Mouse (Mus musculus) layer of hippocampus, adult 2 months (tissue): ENCODE results near the gene Dad1. TPM values are rescaled to one million over a fixed set of nuclear protein-coding genes. Genes with fewer than 3 reads are reported as not detected.

Source experiments
- DNase-seq, 2 experiments: peaks; one replicate each; pipeline ENCODE4 v3.0.0; 2022; ENCODE audit warnings: low spot score in 2 of 2
- H3K27ac ChIP-seq: fragments of 200-600 bp; 2 replicates; pipeline ENCODE4 v1.8.1; 2022
- H3K4me3 ChIP-seq: fragments of 200-600 bp; 2 replicates; pipeline ENCODE4 v1.8.1; 2022; ENCODE audit warnings: mild to moderate bottlenecking
- CTCF ChIP-seq: fragments of 200-600 bp; conservative IDR thresholded peaks from 2 replicates; pipeline ENCODE4 v1.8.1; 2022; ENCODE audit warnings: antibody characterized with exemption, mild to moderate bottlenecking, moderate library complexity
- long read RNA-seq, 2 experiments: library from polyadenylated mRNA; stranded (forward); transcript quantifications; one replicate each; pipeline ENCODE4 v2.0.0; 2021; ENCODE audit warnings: borderline mapping rate in 2 of 2
- total RNA-seq, 2 experiments: library from RNA; stranded (reverse); gene quantifications; 2 replicates each; pipeline ENCODE4 v1.2.3; 2021

Gene Dad1
- 100 to 1,000 TPM; 119 to 121 TPM for total RNA-seq
- long read RNA-seq, experiment 1, transcript Dad1-201 (3 exons, 878 nt), result major isoform, 81 of 83 reads
- long read RNA-seq, experiment 1, partial matches to known transcripts, result 2 of 83 reads
- long read RNA-seq, experiment 1, other reads (novel, unspliced or antisense), result 0 of 83 reads
- long read RNA-seq, experiment 2, transcript Dad1-201 (3 exons, 878 nt), result major isoform, 122 of 127 reads
- long read RNA-seq, experiment 2, partial matches to known transcripts, result 2 of 127 reads
- long read RNA-seq, experiment 2, other reads (novel, unspliced or antisense), result 3 of 127 reads

DNA sequence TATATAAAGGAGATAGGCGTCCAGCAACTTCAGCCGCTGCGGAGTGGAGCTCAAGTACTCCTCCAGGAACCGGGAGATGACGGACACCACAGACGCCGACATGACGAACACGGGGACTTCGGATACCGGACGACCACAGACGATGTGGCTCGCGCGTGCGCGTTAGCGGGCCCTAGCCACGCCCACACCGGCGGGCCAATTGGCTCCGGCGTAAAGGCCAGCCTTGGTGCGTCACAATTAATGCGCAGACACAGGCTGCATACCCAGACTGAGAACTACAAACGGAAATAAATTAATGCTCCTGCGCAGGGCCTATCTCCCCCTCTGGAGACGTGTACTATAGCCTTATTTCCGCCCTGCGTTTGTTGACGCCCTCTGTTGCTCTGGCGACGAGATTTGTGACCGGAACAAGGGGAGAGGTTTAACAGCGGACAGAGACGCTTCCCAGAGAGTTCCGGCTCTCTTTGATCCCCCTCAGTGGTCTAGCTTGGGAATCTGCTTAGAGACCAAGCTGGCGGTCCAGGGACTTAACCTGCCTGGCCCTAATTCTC is at the start of gene Dad1, which contains the start of gene Abhd4:
Gene Dad1 (minus strand): TSS at position 364 of the 551 bp plus-strand sequence.
Gene Abhd4 (plus strand): TSS at position 448 of the 551 bp plus-strand sequence.
- peak; percentile 48 for TF ChIP-seq CTCF
- Histone ChIP-seq H3K27ac (peak within 1 kb of the TSS; percentile 80), H3K4me3 (peak within 1 kb of the TSS; percentile 85)
- DNase-seq, result peak; percentile 97 to 98

GRCm38 (mm10) chr14:54300676-54301075 is 46.8 kb upstream of the Dad1 start:
- TF ChIP-seq CTCF, result no peak
- Histone ChIP-seq H3K4me3 (no peak overlapping the region), H3K27ac (no peak overlapping the region)
- no peak for DNase-seq

- no peak for DNase-seq
- TF ChIP-seq CTCF, result no peak
- Histone ChIP-seq H3K4me3 (no peak overlapping the region), H3K27ac (no peak overlapping the region)
Observed at GRCm38 (mm10) chr14:54300136-54300535, 46.2 kb upstream of the Dad1 start.

GRCm38 (mm10) chr14:54284839-54285238 is 30.9 kb upstream of the Dad1 start, which contains the start of gene Olfr49:
Olfr49 (minus strand) TSS chr14:54284939.
- no peak for TF ChIP-seq CTCF
- no peak within 1 kb of the TSS for H3K4me3 ChIP-seq
- no peak within 1 kb of the TSS for H3K27ac ChIP-seq
- no peak for DNase-seq

GRCm38 (mm10) chr14:54276446-54276845 is 22.5 kb upstream of the Dad1 start:
- H3K4me3 ChIP-seq, result no peak overlapping the region
- TF ChIP-seq CTCF, result no peak
- H3K27ac ChIP-seq, result no peak overlapping the region
- DNase-seq, result no peak

DNA sequence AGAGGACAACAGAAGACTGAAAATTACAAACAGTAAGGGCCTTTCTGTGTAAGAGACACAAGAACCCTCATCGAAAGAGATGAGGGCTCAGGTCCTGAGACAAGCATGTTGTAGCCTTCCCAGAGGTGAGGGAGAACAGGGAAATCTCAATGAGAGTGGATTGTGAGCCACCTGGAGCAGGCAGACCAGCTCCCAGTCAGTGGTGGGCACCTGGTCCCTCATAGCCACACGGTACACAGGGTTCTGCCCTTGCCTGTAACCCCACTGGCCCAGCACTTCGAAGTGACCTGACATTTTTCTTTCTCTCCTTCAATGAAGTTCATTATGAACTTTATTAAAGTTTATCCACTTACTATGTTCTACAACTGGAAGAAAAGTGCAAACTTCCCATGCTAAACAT is 18.8 kb upstream of the Dad1 start:
- DNase-seq, result no peak
- TF ChIP-seq CTCF, result no peak
- no peak overlapping the region for H3K4me3 ChIP-seq
- H3K27ac ChIP-seq, result no peak overlapping the region

DNA sequence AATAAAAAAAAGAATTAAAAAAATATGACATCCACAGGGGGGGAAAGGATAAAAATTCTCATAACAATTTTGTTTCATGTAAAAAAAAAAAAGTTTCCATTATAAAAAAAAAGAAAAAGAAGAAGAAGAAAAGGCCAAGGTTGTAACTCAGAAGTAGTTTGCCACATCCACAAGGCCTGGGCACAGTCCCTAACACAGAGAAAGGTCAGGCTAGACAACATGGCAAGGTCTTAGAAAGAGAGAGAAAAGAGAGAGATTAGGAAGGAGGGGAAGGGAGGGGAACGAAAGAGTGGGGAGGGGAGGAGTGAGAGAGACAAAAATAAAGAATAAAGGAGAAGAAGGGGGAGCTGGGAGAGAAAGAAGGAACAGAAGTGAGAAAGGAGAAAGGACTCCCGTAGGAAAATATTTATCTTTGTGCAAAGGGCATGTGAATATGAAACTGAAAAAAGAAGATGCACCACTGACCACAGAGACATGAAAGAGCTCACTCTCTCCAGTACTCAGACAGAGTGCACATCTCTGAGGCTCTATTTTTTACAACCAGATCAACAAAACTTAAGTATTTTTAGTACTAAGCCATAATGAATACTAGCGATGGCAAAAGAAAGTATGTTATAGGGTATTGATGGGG is 18.2 kb upstream of the Dad1 start:
- TF ChIP-seq CTCF, result no peak
- H3K27ac ChIP-seq, result no peak overlapping the region
- H3K4me3 ChIP-seq, result no peak overlapping the region
- no peak for DNase-seq

- TF ChIP-seq CTCF, result no peak
- DNase-seq, result no peak
- Histone ChIP-seq H3K4me3 (no peak overlapping the region), H3K27ac (no peak overlapping the region)
Observed at GRCm38 (mm10) chr14:54270413-54270812, 16.5 kb upstream of the Dad1 start.

- Histone ChIP-seq H3K4me3 (no peak overlapping the region), H3K27ac (no peak overlapping the region)
- no peak for TF ChIP-seq CTCF
- DNase-seq, result no peak
Observed at GRCm38 (mm10) chr14:54269566-54269965, 15.7 kb upstream of the Dad1 start.

DNA sequence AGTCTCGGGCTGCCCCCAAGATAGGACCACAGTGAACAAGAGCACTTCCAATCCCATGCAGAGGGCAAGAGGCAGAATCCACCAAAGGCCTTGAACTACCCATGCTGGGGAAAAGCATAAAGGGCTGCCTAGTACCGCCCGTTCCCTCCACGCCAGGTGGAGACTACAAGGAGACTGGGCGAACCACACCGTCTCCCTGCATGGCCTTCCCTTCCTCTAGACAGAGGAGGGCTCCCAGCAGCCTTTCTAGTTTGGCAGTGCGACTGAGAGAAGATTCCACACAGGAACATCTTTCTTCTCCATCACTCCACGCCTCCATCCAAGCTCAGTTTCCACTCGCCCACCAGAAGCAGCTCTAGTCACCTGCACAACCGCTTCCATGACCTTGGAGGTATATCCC is 14.1 kb upstream of the Dad1 start:
- DNase-seq, result no peak
- Histone ChIP-seq H3K27ac (no peak overlapping the region), H3K4me3 (no peak overlapping the region)
- TF ChIP-seq CTCF, result no peak

GRCm38 (mm10) chr14:54265951-54266350 is 12.0 kb upstream of the Dad1 start:
- Histone ChIP-seq H3K4me3 (no peak overlapping the region), H3K27ac (no peak overlapping the region)
- TF ChIP-seq CTCF, result no peak
- no peak for DNase-seq

- Histone ChIP-seq H3K27ac (no peak overlapping the region), H3K4me3 (no peak overlapping the region)
- no peak for TF ChIP-seq CTCF
- DNase-seq, result no peak
Observed at GRCm38 (mm10) chr14:54265093-54265492, 11.2 kb upstream of the Dad1 start.

DNA sequence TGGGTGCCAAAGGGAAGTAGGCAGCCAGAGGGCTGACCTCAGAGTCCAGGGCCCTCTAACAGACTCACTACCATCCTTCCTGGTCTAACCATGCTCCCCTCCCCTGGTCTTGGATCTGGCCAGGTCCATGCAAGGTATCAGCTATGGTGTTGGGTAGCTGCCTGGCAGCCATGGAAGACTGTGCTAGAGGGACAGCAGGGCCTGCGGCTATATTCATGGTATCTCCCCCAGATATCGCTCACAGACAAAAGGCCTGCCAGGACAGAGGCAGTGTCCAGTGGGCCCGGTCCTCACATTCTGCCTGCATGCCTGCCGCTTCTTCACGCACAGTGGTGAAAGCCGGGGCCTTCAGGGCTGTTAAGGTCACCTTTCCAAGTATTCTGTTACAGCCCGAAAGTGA is 10.3 kb upstream of the Dad1 start:
- no peak for TF ChIP-seq CTCF
- DNase-seq, result no peak
- Histone ChIP-seq H3K4me3 (no peak overlapping the region), H3K27ac (no peak overlapping the region)

DNA sequence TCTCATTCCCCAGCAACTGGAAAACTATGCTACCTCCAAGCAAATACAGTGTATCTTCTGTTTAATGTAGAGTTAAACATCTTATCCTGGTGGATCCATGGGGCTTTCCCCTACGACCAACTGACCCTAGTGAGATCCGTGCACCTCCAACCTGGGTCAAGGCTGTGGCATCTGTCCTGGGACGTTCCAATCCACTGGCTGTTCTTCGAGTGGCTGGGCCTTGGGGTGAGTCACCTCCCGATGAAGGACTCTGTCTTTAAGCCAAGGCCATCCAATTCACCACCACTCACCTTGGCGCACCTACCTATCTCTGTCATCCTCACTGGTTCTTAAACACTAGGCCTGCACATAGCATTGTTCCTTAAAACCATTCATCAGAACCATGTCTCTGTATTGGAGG is 9.2 kb upstream of the Dad1 start:
- Histone ChIP-seq H3K27ac (no peak overlapping the region), H3K4me3 (no peak overlapping the region)
- no peak for TF ChIP-seq CTCF
- DNase-seq, result no peak
